Mouse (Mus musculus) mammary gland, adult 2 months (tissue): ENCODE data around the gene Gm8279. TPM values are rescaled to one million over a fixed set of nuclear protein-coding genes. Genes with fewer than 3 reads are reported as not detected.

Source experiments
- polyA plus RNA-seq: library from polyadenylated mRNA; depleted of rRNA; stranded (reverse); fragments of >200 nt; gene quantifications from 2 replicates; pipeline ENCODE4 v1.2.3, GENCODE M21; 2012; ENCODE audit warnings: low replicate concordance; rRNA removed

The Gm8279 gene
- not detected in 2 replicates for polyA plus RNA-seq

DNA sequence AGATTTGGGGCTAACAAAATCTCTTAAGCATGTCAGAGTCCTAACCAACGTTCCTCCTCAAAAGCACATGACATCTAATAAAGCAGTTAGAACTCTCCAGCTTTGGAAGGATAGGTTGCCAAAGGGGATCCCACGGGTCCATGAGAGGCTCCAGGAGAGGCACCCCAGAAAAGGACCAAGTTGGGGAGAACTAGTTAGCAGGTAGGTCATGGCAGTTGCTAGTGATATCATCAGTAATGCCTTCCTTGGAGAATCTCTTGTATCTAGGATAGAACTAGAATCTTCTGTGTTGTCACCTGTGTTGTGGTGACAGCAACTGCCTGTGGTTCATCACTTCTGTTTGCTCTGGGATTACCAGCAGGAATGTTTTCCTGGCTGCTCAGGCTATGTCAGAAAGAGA lies at the start of gene Gm8279:
Gene Gm8279, plus strand, starts transcription at position 301 of the 400 bp plus-strand sequence.

GRCm38 (mm10) chr14:5164235-5164634 lies 32.9 kb downstream of the Gm8279 start, which contains the start of gene Gm3317:
Gene Gm3317, plus strand, starts transcription at chr14:5164535.

GRCm38 (mm10) chr14:5185493-5185892 lies 54.2 kb downstream of the Gm8279 start, which contains the start of gene Gm8271:
Gene Gm8271, plus strand, starts transcription at chr14:5185793.

Other genes starting within 250 kb of the Gm8279 start
- gene Gm3278, start 239.1 kb upstream of the Gm8279 start, polyA plus RNA-seq: not detected in 2 replicates
- not detected in 2 replicates for gene Gm8297, start 147.6 kb upstream of the Gm8279 start, polyA plus RNA-seq
- not detected in 2 replicates for gene Gm3298, start 115.6 kb upstream of the Gm8279 start, polyA plus RNA-seq
- not detected in 2 replicates for gene 4930555G01Rik, start 80.9 kb upstream of the Gm8279 start, polyA plus RNA-seq
- 0.29 TPM in 1 of 2 replicates, not detected in the other for gene Gm8281, start 60.5 kb upstream of the Gm8279 start, polyA plus RNA-seq
- gene Gm3317, start 33.0 kb downstream of the Gm8279 start, polyA plus RNA-seq: not detected in 2 replicates
- not detected in 2 replicates for gene Gm8271, start 54.3 kb downstream of the Gm8279 start, polyA plus RNA-seq
- gene Gm3526, start 129.1 kb downstream of the Gm8279 start, polyA plus RNA-seq: not detected in 2 replicates
- not detected in 2 replicates for gene Gm3542, start 203.4 kb downstream of the Gm8279 start, polyA plus RNA-seq